In the genomic region with DNA sequence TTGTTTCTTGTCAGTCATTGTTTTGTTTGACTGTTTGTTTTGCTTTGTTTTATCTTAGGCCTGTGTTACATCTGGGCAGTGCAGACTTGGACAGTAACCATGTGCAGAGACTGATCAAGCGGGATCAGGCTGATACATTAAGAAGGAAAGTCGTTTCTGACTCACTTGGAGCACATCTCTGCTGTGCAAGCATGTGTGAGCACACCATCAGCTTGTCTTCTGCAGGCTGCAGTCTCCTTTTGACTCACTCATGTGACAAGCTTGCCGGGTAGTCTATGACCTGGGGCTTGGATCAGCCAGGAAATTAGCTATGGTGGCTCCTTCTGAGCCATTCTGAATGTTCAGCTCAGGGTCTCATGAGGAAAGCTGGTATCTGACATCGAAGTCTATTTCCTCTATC, we compare ENCODE assay signal across 25 mouse cellular contexts.
"Had no signal": no experiment of that assay in that cellular context is flagged by ENCODE, and none has a peak within 500 bp of the region (broad histone marks: within the 10 kb centered on the region; RNA-seq: fewer than 3 reads in every experiment).

No protein-coding gene starts in this region.

- H3K4me3 ChIP-seq: gastrocnemius, adult 2 months; heart, adult 2 months; heart, embryonic 10.5 days; heart, embryonic 12.5 days; hindbrain, embryonic 10.5 days; hindbrain, embryonic 12.5 days; kidney, embryonic 15.5 days; limb, embryonic 13.5 days; limb, embryonic 15.5 days; liver, embryonic 12.5 days had no signal

- H3K4me1 ChIP-seq: heart, embryonic 10.5 days; heart, embryonic 12.5 days; hindbrain, embryonic 10.5 days; hindbrain, embryonic 12.5 days; kidney, embryonic 15.5 days; limb, embryonic 13.5 days; limb, embryonic 15.5 days; liver, embryonic 12.5 days had no signal

- DNase-seq: gastrocnemius, adult 2 months; gastrocnemius, postnatal 10 days; gastrocnemius, postnatal 25 days; heart, adult 2 months; heart, postnatal 10 days; heart, postnatal 4 days; kidney, adult 11 months; kidney, adult 2 months; kidney, adult 9 months; kidney, postnatal 14 days; kidney, postnatal 36 days; layer of hippocampus, adult 9-11 months; layer of hippocampus, postnatal 36 days had no signal

- H3K9me3 ChIP-seq: heart, embryonic 10.5 days; heart, embryonic 12.5 days; hindbrain, embryonic 10.5 days; hindbrain, embryonic 12.5 days; kidney, embryonic 15.5 days; limb, embryonic 13.5 days; limb, embryonic 15.5 days; liver, embryonic 12.5 days had no signal

- ATAC-seq: hindbrain, embryonic 16.5 days; intestine, embryonic 16.5 days; liver, embryonic 12.5 days had no signal

- H3K9ac ChIP-seq: heart, embryonic 12.5 days; hindbrain, embryonic 12.5 days; hindbrain, embryonic 14.5 days; kidney, embryonic 15.5 days; limb, embryonic 13.5 days; limb, embryonic 15.5 days; liver, embryonic 12.5 days had no signal

- H3K27ac ChIP-seq: gastrocnemius, adult 2 months; heart, adult 2 months; heart, embryonic 10.5 days; hindbrain, embryonic 10.5 days; hindbrain, embryonic 12.5 days; hindbrain, embryonic 14.5 days; kidney, embryonic 15.5 days; kidney, postnatal 0 days; limb, embryonic 13.5 days; limb, embryonic 15.5 days; liver, embryonic 12.5 days had no signal

- H3K27me3 ChIP-seq: heart, embryonic 12.5 days; hindbrain, embryonic 12.5 days; kidney, embryonic 15.5 days; limb, embryonic 13.5 days; limb, embryonic 15.5 days; liver, embryonic 12.5 days had no signal

- H3K36me3 ChIP-seq: heart, embryonic 10.5 days; heart, embryonic 12.5 days; hindbrain, embryonic 10.5 days; hindbrain, embryonic 12.5 days; kidney, embryonic 15.5 days; limb, embryonic 13.5 days; limb, embryonic 15.5 days; liver, embryonic 12.5 days had no signal

- H3K4me2 ChIP-seq: heart, embryonic 12.5 days; hindbrain, embryonic 12.5 days; hindbrain, embryonic 14.5 days; kidney, embryonic 15.5 days; limb, embryonic 13.5 days; limb, embryonic 15.5 days; liver, embryonic 12.5 days had no signal
